Mouse (Mus musculus) brain, embryonic 14.5 days (tissue): Measurements from ENCODE around the gene Hist1h4m. TPM values are rescaled to one million over a fixed set of nuclear protein-coding genes. Genes with fewer than 3 reads are reported as not detected.
"Not testable (repeated sequence)": the region's sequence is repeated elsewhere in the genome, so short reads cannot be mapped to it uniquely, and the experiment has no call there.

Experiments used
- DNase-seq: peaks from one replicate; pipeline ENCODE4 v3.0.0-alpha.2; 2011; ENCODE audit warnings: low read depth
- CTCF ChIP-seq: fragments of 200-500 bp; IDR thresholded peaks from 2 replicates; pipeline ENCODE4 v1.5.1; 2012; ENCODE audit warnings: inconsistent platforms, mild to moderate bottlenecking, moderate library complexity, borderline replicate concordance; ENCODE audit not compliant: insufficient read depth, insufficient read length; ENCODE audit errors: extremely low read depth
- POLR2A ChIP-seq: fragments of 200-500 bp; IDR thresholded peaks from 2 replicates; pipeline ENCODE4 v1.6.1; 2012; ENCODE audit warnings: mild to moderate bottlenecking, inconsistent platforms, borderline replicate concordance; ENCODE audit not compliant: poor library complexity, insufficient read depth, insufficient read length, severe bottlenecking; ENCODE audit errors: extremely low read depth
- polyA plus RNA-seq: library from polyadenylated mRNA; depleted of rRNA; stranded (reverse); fragments of >200 nt; gene quantifications from 2 replicates; pipeline ENCODE4 v1.2.3, GENCODE M21; 2012

Gene Hist1h4m
- polyA plus RNA-seq, 1 experiment = not detected

- TF ChIP-seq CTCF = no peak
- TF ChIP-seq POLR2A = no peak
- peak; percentile 63 for DNase-seq
Observed at GRCm38 (mm10) chr13:21787760-21788593, 23.6 kb upstream of the Hist1h4m start.

GRCm38 (mm10) chr13:21789925-21790324 lies 21.6 kb upstream of the Hist1h4m start:
- no peak for DNase-seq
- TF ChIP-seq POLR2A = no peak
- TF ChIP-seq CTCF = no peak

- DNase-seq = peak; percentile 41
- TF ChIP-seq CTCF = no peak
- no peak for TF ChIP-seq POLR2A
Observed at GRCm38 (mm10) chr13:21790601-21791283, 20.8 kb upstream of the Hist1h4m start.

- DNase-seq = no peak
- TF ChIP-seq POLR2A (no peak), CTCF (no peak)
Observed at GRCm38 (mm10) chr13:21795584-21795983, 16.0 kb upstream of the Hist1h4m start.

GRCm38 (mm10) chr13:21797163-21797562 lies 14.4 kb upstream of the Hist1h4m start:
- DNase-seq = not testable (repeated sequence)

GRCm38 (mm10) chr13:21803058-21803457 lies 8.5 kb upstream of the Hist1h4m start:
- not testable (repeated sequence) for DNase-seq

- DNase-seq = not testable (repeated sequence)
Observed at GRCm38 (mm10) chr13:21810073-21810472, 1.5 kb upstream of the Hist1h4m start, which contains the start of the genes Hist1h2bq and Hist1h2ao. Hist1h2bq (minus strand) TSS chr13:21810197. Hist1h2ao (plus strand) TSS chr13:21810465.

GRCm38 (mm10) chr13:21811074-21811473 lies 472 bp upstream of the Hist1h4m start:
- not testable (repeated sequence) for DNase-seq

GRCm38 (mm10) chr13:21812092-21812491 lies 546 bp downstream of the Hist1h4m start:
- not testable (repeated sequence) for DNase-seq

GRCm38 (mm10) chr13:21820082-21820890 lies 8.7 kb downstream of the Hist1h4m start:
- DNase-seq = not testable (repeated sequence)

GRCm38 (mm10) chr13:21828511-21828910 lies 17.0 kb downstream of the Hist1h4m start:
- no peak for DNase-seq
- no peak for TF ChIP-seq CTCF

- TF ChIP-seq POLR2A (no peak), CTCF (no peak)
- DNase-seq = no peak
Observed at GRCm38 (mm10) chr13:21830344-21830743, 18.8 kb downstream of the Hist1h4m start.

- not testable (repeated sequence) for DNase-seq
Observed at GRCm38 (mm10) chr13:21831418-21832394, 20.2 kb downstream of the Hist1h4m start, which contains the start of gene Hist1h4n. Hist1h4n (minus strand) TSS chr13:21832196.

GRCm38 (mm10) chr13:21833461-21833860 lies 21.9 kb downstream of the Hist1h4m start, which contains the start of the genes Hist1h2ap and Hist1h2br:
Hist1h2ap (minus strand) TSS chr13:21833507.
Hist1h2br (plus strand) TSS chr13:21833743.
- DNase-seq = not testable (repeated sequence)

GRCm38 (mm10) chr13:21840508-21840907 lies 29.0 kb downstream of the Hist1h4m start:
- not testable (repeated sequence) for DNase-seq

GRCm38 (mm10) chr13:21846356-21846755 lies 34.8 kb downstream of the Hist1h4m start:
- DNase-seq = not testable (repeated sequence)
